Mouse (Mus musculus) E14TG2a.4 (cell line): ENCODE results near the gene Prtg.

ENCODE experiments used
- H3K27me3 ChIP-seq: 2 replicates; pipeline ENCODE4 v1.6.1; 2014; ENCODE audit warnings: low read length, control low read depth; ENCODE audit not compliant: insufficient read depth
- H3K36me3 ChIP-seq: 2 replicates; pipeline ENCODE4 v1.6.1; 2014; ENCODE audit warnings: low read length, control low read depth; ENCODE audit not compliant: insufficient read depth
- H3K4me1 ChIP-seq: replicated peaks from 2 replicates; pipeline ENCODE4 v1.6.1; 2014; ENCODE audit warnings: low read depth, low read length, control low read depth
- H3K4me3 ChIP-seq: replicated peaks from 2 replicates; pipeline ENCODE4 v1.5.1; 2014; ENCODE audit warnings: mild to moderate bottlenecking, low read length
- H3K9me3 ChIP-seq: 2 replicates; pipeline ENCODE4 v1.6.1; 2014; ENCODE audit warnings: low read length, control low read depth
- CTCF ChIP-seq: conservative IDR thresholded peaks from 2 replicates; pipeline ENCODE4 v1.5.1; 2014; ENCODE audit warnings: low read length
- NANOG ChIP-seq: IDR thresholded peaks from 2 replicates; pipeline ENCODE4 v1.6.1; 2014; ENCODE audit warnings: borderline replicate concordance, low read length, mixed read lengths
- POU5F1 ChIP-seq: IDR thresholded peaks from 2 replicates; pipeline ENCODE4 v1.6.1; 2014; ENCODE audit warnings: low read length, borderline replicate concordance

The Prtg gene

DNA sequence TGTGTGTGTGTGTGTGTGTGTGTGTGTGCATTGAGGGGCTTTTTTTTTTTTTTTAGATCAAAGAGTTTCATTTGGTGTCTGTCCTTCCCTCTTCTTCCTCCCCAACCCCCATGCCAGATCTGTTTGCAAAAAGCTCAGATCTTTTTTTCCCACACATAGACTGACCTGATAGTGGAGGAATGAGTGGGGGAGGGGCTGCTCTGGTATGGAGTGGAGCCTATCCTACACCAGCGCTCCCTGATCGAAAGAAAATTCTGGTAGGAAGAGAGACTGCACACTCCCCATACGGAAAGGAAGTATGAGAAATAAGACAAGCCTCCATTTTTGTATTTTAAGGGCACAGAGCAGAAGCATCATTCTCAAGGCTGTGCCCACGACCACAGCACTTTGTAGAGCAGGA lies 25.2 kb upstream of the Prtg start:
- H3K9me3 ChIP-seq, result no peaks in the 10 kb centered on the region
- H3K27me3 ChIP-seq, result no peaks in the 10 kb centered on the region
- TF ChIP-seq CTCF, result no peak
- TF ChIP-seq POU5F1, result no peak
- no peak for TF ChIP-seq NANOG
- no peaks in the 10 kb centered on the region for H3K36me3 ChIP-seq
- peaks cover 67% of the 10 kb centered on the region for H3K4me1 ChIP-seq
- no peak overlapping the region for H3K4me3 ChIP-seq

DNA sequence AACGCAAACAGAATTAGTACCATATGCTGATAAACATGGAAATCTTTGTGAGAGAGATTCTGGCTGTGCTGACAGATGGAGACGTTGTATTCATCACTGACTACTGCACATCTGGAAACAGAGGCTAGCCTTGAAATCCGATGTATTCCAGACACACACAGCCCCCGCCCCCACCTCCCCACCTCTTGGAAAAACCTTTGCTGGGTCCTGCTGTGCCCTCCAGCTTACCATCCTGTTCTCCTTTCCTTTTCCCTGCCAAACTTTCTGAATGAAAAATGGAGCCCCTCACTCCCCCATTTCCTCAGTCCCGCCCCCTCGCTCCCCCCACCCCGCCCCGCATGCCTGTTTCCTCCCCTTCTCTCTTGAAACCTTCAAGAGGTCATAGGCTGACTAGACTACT lies 24.6 kb upstream of the Prtg start:
- Histone ChIP-seq H3K27me3 (no peaks in the 10 kb centered on the region), H3K9me3 (no peaks in the 10 kb centered on the region), H3K4me3 (no peak overlapping the region), H3K4me1 (peaks cover 70% of the 10 kb centered on the region), H3K36me3 (no peaks in the 10 kb centered on the region)
- TF ChIP-seq CTCF (no peak), NANOG (no peak), POU5F1 (no peak)

DNA sequence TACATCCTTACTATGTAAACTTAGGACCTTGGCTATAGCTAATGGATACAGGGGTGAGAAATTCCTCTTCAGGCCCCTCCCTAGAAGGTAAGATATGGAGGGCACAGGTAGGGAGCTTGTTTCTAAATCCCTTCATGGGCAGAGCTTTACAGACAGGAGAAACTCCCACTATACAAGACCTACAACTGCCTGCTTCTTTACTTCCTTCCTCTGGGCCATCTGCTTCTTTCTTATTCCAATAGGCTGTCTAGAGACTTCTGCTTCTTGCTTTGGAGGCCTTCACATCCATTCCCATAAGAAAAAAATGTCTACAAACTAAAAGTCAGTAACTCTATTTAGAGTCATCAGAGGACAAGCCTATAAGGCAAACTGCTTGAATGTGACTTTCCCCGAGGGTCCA lies 18.9 kb upstream of the Prtg start:
- no peaks in the 10 kb centered on the region for H3K9me3 ChIP-seq
- no peaks in the 10 kb centered on the region for H3K36me3 ChIP-seq
- no peak; the same call in 1 of the 2 replicates for TF ChIP-seq NANOG
- TF ChIP-seq POU5F1, result 0 out of 2 replicates have a peak, but pooled peaks have one; percentile 62
- no peak for TF ChIP-seq CTCF
- peaks cover 78% of the 10 kb centered on the region for H3K4me1 ChIP-seq
- H3K4me3 ChIP-seq, result no peak overlapping the region
- no peaks in the 10 kb centered on the region for H3K27me3 ChIP-seq

DNA sequence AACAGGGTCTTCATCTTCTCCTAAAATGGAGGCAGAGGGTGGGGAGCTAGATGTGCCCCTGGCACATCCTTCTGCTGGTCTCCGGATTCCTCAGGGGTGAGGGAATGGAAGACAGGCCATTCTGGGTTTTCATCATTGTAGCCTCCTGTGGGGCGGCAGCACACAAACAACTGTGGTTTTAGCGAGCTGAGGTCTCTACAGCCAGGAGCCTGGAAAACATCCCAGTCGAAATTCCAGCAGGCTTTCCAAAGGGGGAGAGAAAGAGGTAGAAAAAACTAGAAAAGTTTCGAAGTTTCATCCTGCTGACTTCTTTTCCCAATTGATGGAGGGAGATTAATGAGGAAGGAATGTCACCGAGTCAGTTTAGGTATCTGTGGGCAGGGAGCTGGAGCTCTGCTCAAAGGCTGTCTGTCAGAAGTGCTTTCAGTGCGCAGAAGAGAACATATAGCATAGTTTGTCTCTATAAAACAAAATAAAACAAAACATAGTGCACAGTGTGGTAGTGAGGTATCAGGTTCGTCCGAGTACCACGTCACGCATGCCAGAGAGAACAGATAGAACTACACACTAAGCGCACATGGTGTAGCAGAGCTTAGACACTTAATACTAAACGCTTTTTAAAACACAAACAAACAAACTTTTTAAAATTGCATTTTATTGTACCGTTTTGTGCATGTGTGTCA lies 16.0 kb upstream of the Prtg start:
- H3K27me3 ChIP-seq, result no peaks in the 10 kb centered on the region
- H3K4me3 ChIP-seq, result peak overlapping the region; percentile 57
- H3K36me3 ChIP-seq, result no peaks in the 10 kb centered on the region
- H3K9me3 ChIP-seq, result no peaks in the 10 kb centered on the region
- no peak for TF ChIP-seq CTCF
- TF ChIP-seq NANOG, result no peak
- no peak for TF ChIP-seq POU5F1
- peaks cover 66% of the 10 kb centered on the region for H3K4me1 ChIP-seq

DNA sequence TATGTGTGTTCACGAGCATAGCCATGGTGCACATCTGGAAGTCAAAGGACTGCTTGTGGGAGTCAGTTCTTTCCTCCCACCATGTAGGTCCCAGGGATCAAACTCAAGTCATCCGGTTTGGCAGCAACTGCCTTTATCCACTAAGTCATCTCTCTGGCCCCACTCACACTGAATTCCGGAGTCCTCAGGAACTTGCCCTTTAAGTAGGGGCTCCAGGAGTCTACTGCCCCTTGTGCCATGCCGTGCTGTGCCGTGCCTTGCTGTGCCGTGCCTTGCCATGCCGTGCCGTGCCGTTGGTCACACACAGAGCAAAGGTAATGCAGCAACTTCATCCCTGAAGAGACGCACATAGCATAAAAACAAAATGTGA lies 15.5 kb upstream of the Prtg start:
- TF ChIP-seq POU5F1, result no peak
- peak overlapping the region; percentile 57 for H3K4me3 ChIP-seq
- peaks cover 62% of the 10 kb centered on the region for H3K4me1 ChIP-seq
- H3K9me3 ChIP-seq, result no peaks in the 10 kb centered on the region
- no peaks in the 10 kb centered on the region for H3K36me3 ChIP-seq
- H3K27me3 ChIP-seq, result no peaks in the 10 kb centered on the region

DNA sequence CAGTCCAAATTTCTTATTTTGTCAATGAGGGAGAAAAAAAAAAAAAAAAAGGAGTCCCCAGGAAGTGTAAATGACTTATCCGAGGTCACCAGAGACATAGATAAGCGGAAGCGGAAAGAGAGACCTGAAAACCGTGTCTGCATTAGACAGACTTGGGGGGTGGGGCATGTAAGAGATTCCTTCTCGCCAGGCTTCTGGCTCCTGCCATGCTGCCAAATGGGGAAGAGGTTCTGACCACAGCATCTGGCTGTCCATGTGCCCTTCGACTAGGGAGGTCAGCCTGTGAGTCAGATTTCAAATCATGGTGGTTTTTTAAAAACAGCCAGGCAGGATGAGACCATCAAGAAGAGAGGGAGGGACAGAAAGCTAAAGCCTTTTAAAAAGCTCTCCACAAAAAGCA lies 15.0 kb upstream of the Prtg start:
- Histone ChIP-seq H3K9me3 (no peaks in the 10 kb centered on the region), H3K27me3 (no peaks in the 10 kb centered on the region), H3K4me1 (peaks cover 62% of the 10 kb centered on the region), H3K4me3 (peak overlapping the region; percentile 57), H3K36me3 (no peaks in the 10 kb centered on the region)
- TF ChIP-seq CTCF, result no peak
- no peak for TF ChIP-seq NANOG
- TF ChIP-seq POU5F1, result no peak

DNA sequence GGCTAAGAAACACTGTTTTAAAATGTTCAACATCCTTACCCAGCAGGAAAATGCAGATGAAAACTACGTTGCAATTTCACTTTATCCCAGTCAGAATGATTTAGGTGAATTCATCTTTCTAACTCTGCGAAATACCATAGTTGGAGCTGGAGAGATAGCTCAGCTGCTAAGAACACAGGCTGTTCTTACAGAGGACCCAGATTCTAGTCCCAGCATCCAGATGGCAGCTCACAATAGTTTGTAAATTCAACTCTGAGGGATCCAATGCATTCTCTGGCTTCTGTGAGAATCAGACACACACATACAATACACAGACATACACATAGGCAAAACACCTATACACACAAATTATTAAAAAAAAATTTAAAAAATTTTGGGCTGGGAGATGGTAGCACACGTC lies 11.4 kb upstream of the Prtg start:
- no peak for TF ChIP-seq CTCF
- no peak for TF ChIP-seq POU5F1
- TF ChIP-seq NANOG, result no peak
- H3K27me3 ChIP-seq, result peaks cover 9% of the 10 kb centered on the region
- H3K4me3 ChIP-seq, result no peak overlapping the region

DNA sequence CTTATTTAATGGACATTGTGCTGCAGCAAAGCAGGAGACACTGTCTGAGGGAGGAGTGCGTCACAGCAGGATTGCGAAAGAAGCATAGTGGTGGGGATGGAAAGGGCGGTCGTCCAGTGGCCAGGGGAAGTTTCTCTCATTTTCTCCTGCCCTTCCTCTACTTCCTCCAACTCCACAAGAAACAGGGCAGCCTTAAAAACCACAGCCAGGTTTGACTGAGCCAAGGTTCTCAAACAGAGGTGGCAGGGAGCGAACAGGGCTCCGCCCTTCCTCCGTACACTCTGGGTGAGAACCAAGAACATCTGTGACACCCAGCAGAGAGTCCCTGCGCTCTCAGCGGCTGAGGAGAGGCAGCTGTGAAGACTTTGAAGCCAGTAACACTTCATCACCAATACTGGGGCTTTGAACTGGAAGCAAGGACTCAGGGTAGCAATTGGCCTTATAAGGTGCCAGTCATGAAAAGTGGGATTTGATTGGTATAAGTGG lies 9.5 kb upstream of the Prtg start:
- H3K36me3 ChIP-seq, result no peaks in the 10 kb centered on the region
- H3K4me1 ChIP-seq, result peaks cover 25% of the 10 kb centered on the region
- H3K27me3 ChIP-seq, result peaks cover 22% of the 10 kb centered on the region
- 0 out of 2 replicates have a peak overlapping the region, but pooled peaks have one; percentile 37 for H3K4me3 ChIP-seq
- no peaks in the 10 kb centered on the region for H3K9me3 ChIP-seq
- TF ChIP-seq CTCF (no peak), POU5F1 (no peak)

More for the DNA sequence above, 11.4 kb upstream of the Prtg start:
- Histone ChIP-seq H3K36me3 (no peaks in the 10 kb centered on the region), H3K4me1 (peaks cover 38% of the 10 kb centered on the region), H3K9me3 (no peaks in the 10 kb centered on the region)

DNA sequence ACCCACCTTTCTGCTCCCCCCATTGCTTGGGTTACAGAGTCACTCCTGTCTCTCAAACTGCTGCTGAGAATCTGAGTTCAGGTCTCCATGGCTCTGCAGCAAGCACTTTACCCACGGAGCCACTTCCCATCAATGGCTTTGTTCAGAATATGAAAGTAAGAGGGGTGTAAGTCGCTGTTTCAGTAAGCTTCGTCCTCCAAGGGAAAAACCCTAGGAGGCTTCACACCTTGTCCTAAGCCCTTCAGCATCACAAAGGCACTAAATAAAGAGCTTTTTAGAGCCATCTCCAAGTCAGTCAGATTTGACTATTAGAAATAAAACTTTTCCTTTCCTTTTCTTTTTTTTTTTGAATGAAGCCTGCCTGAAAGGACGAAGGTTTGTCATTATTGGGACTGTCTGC lies 3.4 kb upstream of the Prtg start:
- Histone ChIP-seq H3K4me3 (no peak overlapping the region), H3K4me1 (peaks cover 42% of the 10 kb centered on the region), H3K9me3 (no peaks in the 10 kb centered on the region), H3K36me3 (no peaks in the 10 kb centered on the region), H3K27me3 (peaks cover 64% of the 10 kb centered on the region)
- TF ChIP-seq CTCF (no peak), POU5F1 (no peak), NANOG (no peak; the same call in 1 of the 2 replicates)
